Mouse (Mus musculus) spleen, adult 2 months (tissue): ENCODE results near the gene Ccdc80.

Source experiments
- CTCF ChIP-seq: fragments of 200-500 bp; IDR thresholded peaks from 2 replicates; pipeline ENCODE4 v1.5.1; 2011; ENCODE audit warnings: mild to moderate bottlenecking, inconsistent platforms; ENCODE audit not compliant: insufficient read depth, insufficient read length, insufficient replicate concordance; ENCODE audit errors: extremely low read depth
- POLR2A ChIP-seq: fragments of 200-500 bp; IDR thresholded peaks from 2 replicates; pipeline ENCODE4 v1.6.1; 2011; ENCODE audit warnings: low read depth, low read length, inconsistent platforms

GRCm38 (mm10) chr16:45077517-45078080 lies 15.6 kb upstream of the Ccdc80 start:
- TF ChIP-seq CTCF (no peak), POLR2A (no peak)
